Mouse (Mus musculus): ENCODE measurements around the gene Olfr145. TPM values are rescaled to one million over a fixed set of nuclear protein-coding genes. Genes with fewer than 3 reads are reported as not detected.

The Olfr145 gene
- total RNA-seq (2021): not detected

- DNase-seq: no peak
These were observed at the start of gene Olfr145 for GRCm38 (mm10) chr9:37896661-37897060. Olfr145 (plus strand) TSS chr9:37896724.

- no peak for DNase-seq
These were observed 47.3 kb upstream of the Olfr145 start for GRCm38 (mm10) chr9:37849267-37849666.

GRCm38 (mm10) chr9:37853969-37854368 lies 42.6 kb upstream of the Olfr145 start, which contains the start of gene Olfr877:
Olfr877 (plus strand) TSS chr9:37854269.
- DNase-seq: no peak

GRCm38 (mm10) chr9:37863325-37863724 lies 33.2 kb upstream of the Olfr145 start:
- DNase-seq: no peak

GRCm38 (mm10) chr9:37870246-37870645 lies 26.3 kb upstream of the Olfr145 start:
- no peak for DNase-seq

- no peak for DNase-seq
These were observed 25.4 kb upstream of the Olfr145 start for GRCm38 (mm10) chr9:37871097-37871496.

GRCm38 (mm10) chr9:37871536-37871935 lies 25.0 kb upstream of the Olfr145 start:
- no peak for DNase-seq

GRCm38 (mm10) chr9:37890960-37891359 lies 5.6 kb upstream of the Olfr145 start:
- no peak for DNase-seq

GRCm38 (mm10) chr9:37905555-37905954 lies 9.0 kb downstream of the Olfr145 start:
- no peak for DNase-seq

GRCm38 (mm10) chr9:37917540-37917939 lies 21.0 kb downstream of the Olfr145 start, which contains the start of gene Olfr878:
Olfr878 (plus strand) TSS chr9:37917840.
- DNase-seq: no peak

- no peak for DNase-seq
These were observed 21.5 kb downstream of the Olfr145 start for GRCm38 (mm10) chr9:37918018-37918417.

- DNase-seq: no peak
These were observed 27.7 kb downstream of the Olfr145 start for GRCm38 (mm10) chr9:37924194-37924593.

GRCm38 (mm10) chr9:37925445-37925844 lies 28.9 kb downstream of the Olfr145 start:
- no peak for DNase-seq

- no peak for DNase-seq
These were observed 29.8 kb downstream of the Olfr145 start for GRCm38 (mm10) chr9:37926019-37927013.

- DNase-seq: peak; percentile 62
These were observed 36.0 kb downstream of the Olfr145 start for GRCm38 (mm10) chr9:37932519-37932918.

GRCm38 (mm10) chr9:37934146-37934545 lies 37.6 kb downstream of the Olfr145 start:
- DNase-seq: no peak

GRCm38 (mm10) chr9:37941167-37941566 lies 44.6 kb downstream of the Olfr145 start:
- no peak for DNase-seq

Other genes starting within 250 kb of the Olfr145 start
- gene Tbrg1, start 239.4 kb upstream of the Olfr145 start, total RNA-seq (2021): 10 to 100 TPM; 60.8 to 61.8 TPM
- not detected for gene Panx3, start 227.5 kb upstream of the Olfr145 start, total RNA-seq (2021)
- gene Olfr160, start 180.5 kb upstream of the Olfr145 start, total RNA-seq (2021): not detected
- gene Olfr874, start 151.6 kb upstream of the Olfr145 start, total RNA-seq (2021): not detected
- gene Olfr875, start 124.9 kb upstream of the Olfr145 start, total RNA-seq (2021): not detected
- gene Olfr876, start 93.7 kb upstream of the Olfr145 start, total RNA-seq (2021): not detected
- not detected for gene Olfr877, start 42.5 kb upstream of the Olfr145 start, total RNA-seq (2021)
- not detected for gene Olfr878, start 21.1 kb downstream of the Olfr145 start, total RNA-seq (2021)
- not detected for gene Olfr881, start 95.1 kb downstream of the Olfr145 start, total RNA-seq (2021)
- not detected for gene Olfr883, start 129.1 kb downstream of the Olfr145 start, total RNA-seq (2021)
- gene Olfr884, start 149.8 kb downstream of the Olfr145 start, total RNA-seq (2021): not detected
- gene Olfr885, start 164.6 kb downstream of the Olfr145 start, total RNA-seq (2021): not detected
- gene Olfr887, start 187.3 kb downstream of the Olfr145 start, total RNA-seq (2021): not detected
- gene Olfr888, start 211.4 kb downstream of the Olfr145 start, total RNA-seq (2021): not detected
- gene Olfr889, start 218.5 kb downstream of the Olfr145 start, total RNA-seq (2021): not detected
- not detected for gene Olfr890, start 245.8 kb downstream of the Olfr145 start, total RNA-seq (2021)

All from heart, postnatal 4 days (tissue).